Mouse (Mus musculus) heart, postnatal 0 days (tissue): Measurements from ENCODE around the gene Klhl42.

ENCODE experiments used
- CTCF ChIP-seq: IDR thresholded peaks from 2 replicates; pipeline ENCODE4 v1.5.1; 2016; ENCODE audit warnings: antibody characterized with exemption, control low read depth, low read depth
- EP300 ChIP-seq: IDR thresholded peaks from 2 replicates; pipeline ENCODE4 v1.6.1; 2016; ENCODE audit warnings: antibody characterized with exemption, low read depth

DNA sequence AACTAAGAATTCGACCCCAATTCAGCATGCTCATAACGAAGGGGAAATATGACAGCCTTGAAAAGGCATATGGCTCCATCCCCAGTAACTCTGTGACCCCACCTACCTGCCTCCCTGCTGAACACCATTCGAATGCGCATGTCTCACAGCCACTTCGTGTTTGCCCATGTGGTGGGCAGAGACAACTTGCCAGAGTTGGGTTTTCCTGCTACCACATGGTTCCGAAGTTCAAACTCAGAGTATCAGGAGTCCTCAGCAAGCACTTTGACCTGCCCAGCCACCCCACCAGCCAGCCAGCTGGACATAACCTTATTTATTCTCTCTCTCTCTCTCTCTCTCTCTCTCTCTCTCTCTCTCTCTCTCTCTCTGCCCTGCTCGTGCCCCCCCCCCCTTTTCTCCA is 3.4 kb upstream of the Klhl42 start:
- no peak for TF ChIP-seq CTCF
- no peak for TF ChIP-seq EP300
